Comparison of ENCODE assay signal across 28 mouse cellular contexts in the genomic region with DNA sequence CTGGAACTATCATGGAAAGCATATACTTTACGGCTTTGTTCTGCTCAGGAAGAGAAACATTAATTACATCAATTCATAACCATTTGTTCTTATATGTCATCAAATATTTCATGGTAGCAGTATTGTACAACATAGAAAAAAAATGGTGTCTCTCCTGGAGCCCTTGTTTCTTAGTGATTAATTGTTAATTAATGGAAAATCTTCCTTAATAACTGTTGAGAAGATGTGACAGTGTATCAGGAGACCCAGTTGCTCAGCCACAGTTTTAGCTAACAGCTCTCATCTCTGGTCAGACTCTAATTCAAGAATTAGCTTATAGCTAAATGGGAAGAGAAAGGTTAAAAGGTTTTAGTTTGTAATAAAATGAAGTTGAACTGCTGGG.
DNase-seq lines count a peak whose midpoint lies in the region; ATAC-seq and TF ChIP-seq lines count a peak whose summit lies in the region.
"Had no signal": no experiment of that assay in that cellular context is flagged by ENCODE, and none has a peak within 500 bp of the region (broad histone marks: within the 10 kb centered on the region; RNA-seq: fewer than 3 reads in every experiment).

No protein-coding gene starts in this region.

- no peak for ATAC-seq in lung, postnatal 0 days
- peak; percentile 79 for ATAC-seq in hindbrain, embryonic 13.5 days (ENCODE audit: low FRiP score)
- peak; percentile 58 for ATAC-seq in neural tube, embryonic 13.5 days (ENCODE audit: low read depth)
- ATAC-seq: CD4-positive, CD25-positive, alpha-beta regulatory T cell, adult 4 months; forebrain, embryonic 15.5 days had no signal

- no peak overlapping the region for H3K4me2 ChIP-seq in lung, postnatal 0 days (replicated peaks; ENCODE audit: low read depth, low read length)
- no peak overlapping the region for H3K4me2 ChIP-seq in hindbrain, embryonic 13.5 days
- H3K4me2 ChIP-seq in neural tube, embryonic 13.5 days, result no peak overlapping the region
- H3K4me2 ChIP-seq: embryonic facial prominence, embryonic 13.5 days; forebrain, embryonic 12.5 days; forebrain, embryonic 15.5 days; heart, embryonic 12.5 days; heart, embryonic 15.5 days; hindbrain, embryonic 15.5 days had no signal

- H3K27me3 ChIP-seq in lung, postnatal 0 days (replicated peaks; ENCODE audit: insufficient read depth, low read length), result no peaks in the 10 kb centered on the region
- H3K27me3 ChIP-seq in hindbrain, embryonic 13.5 days, result no peaks in the 10 kb centered on the region
- no peaks in the 10 kb centered on the region for H3K27me3 ChIP-seq in neural tube, embryonic 13.5 days
- H3K27me3 ChIP-seq: embryonic facial prominence, embryonic 13.5 days; forebrain, embryonic 12.5 days; forebrain, embryonic 15.5 days; heart, embryonic 12.5 days; heart, embryonic 15.5 days; hindbrain, embryonic 15.5 days had no signal

- no peaks in the 10 kb centered on the region for H3K9me3 ChIP-seq in lung, postnatal 0 days (ENCODE audit: low read length)
- no peaks in the 10 kb centered on the region for H3K9me3 ChIP-seq in hindbrain, embryonic 13.5 days
- H3K9me3 ChIP-seq in neural tube, embryonic 13.5 days, result no peaks in the 10 kb centered on the region
- H3K9me3 ChIP-seq: embryonic facial prominence, embryonic 10.5 days; embryonic facial prominence, embryonic 13.5 days; forebrain, embryonic 12.5 days; forebrain, embryonic 15.5 days; heart, embryonic 12.5 days; heart, embryonic 15.5 days; hindbrain, embryonic 15.5 days had no signal

- intact Hi-C loops in left cerebral cortex, postnatal 14 days (cut with DNase I), result no loop called here

- TF ChIP-seq CTCF in lung, postnatal 0 days (IDR thresholded peaks at IDR 0.05), result no peak
- no peak for TF ChIP-seq CTCF in brain, embryonic 14.5 days (IDR thresholded peaks at IDR 0.05; ENCODE audit: borderline replicate concordance, extremely low read depth, insufficient read depth, insufficient read length)

- no peaks in the 10 kb centered on the region for H3K36me3 ChIP-seq in lung, postnatal 0 days (ENCODE audit: insufficient read depth, low read length)
- H3K36me3 ChIP-seq in hindbrain, embryonic 13.5 days, result no peaks in the 10 kb centered on the region
- H3K36me3 ChIP-seq in neural tube, embryonic 13.5 days, result no peaks in the 10 kb centered on the region
- H3K36me3 ChIP-seq: embryonic facial prominence, embryonic 10.5 days; embryonic facial prominence, embryonic 13.5 days; forebrain, embryonic 12.5 days; forebrain, embryonic 15.5 days; heart, embryonic 12.5 days; heart, embryonic 15.5 days; hindbrain, embryonic 15.5 days had no signal

- H3K27ac ChIP-seq in lung, postnatal 0 days (ENCODE audit: low read length), result no peak overlapping the region
- H3K27ac ChIP-seq in hindbrain, embryonic 13.5 days, result no peak overlapping the region
- no peak overlapping the region for H3K27ac ChIP-seq in neural tube, embryonic 13.5 days (replicated peaks)
- H3K27ac ChIP-seq: embryonic facial prominence, embryonic 10.5 days; embryonic facial prominence, embryonic 13.5 days; forebrain, embryonic 12.5 days; forebrain, embryonic 15.5 days; heart, embryonic 15.5 days had no signal

- TF ChIP-seq POLR2A in brain, embryonic 14.5 days (IDR thresholded peaks at IDR 0.05; ENCODE audit: borderline replicate concordance, extremely low read depth, insufficient read depth, insufficient read length, poor library complexity, severe bottlenecking), result no peak

- H3K4me3 ChIP-seq in lung, postnatal 0 days (ENCODE audit: low read depth, low read length), result no peak overlapping the region
- H3K4me3 ChIP-seq in hindbrain, embryonic 13.5 days, result no peak overlapping the region
- H3K4me3 ChIP-seq in neural tube, embryonic 13.5 days, result no peak overlapping the region
- H3K4me3 ChIP-seq: embryonic facial prominence, embryonic 10.5 days; embryonic facial prominence, embryonic 13.5 days; erythroblast, embryonic 14.5 days; forebrain, embryonic 12.5 days; forebrain, embryonic 15.5 days; heart, embryonic 12.5 days; heart, embryonic 15.5 days; hindbrain, embryonic 15.5 days had no signal

- no peak overlapping the region for H3K9ac ChIP-seq in lung, postnatal 0 days (replicated peaks; ENCODE audit: low read depth)
- H3K9ac ChIP-seq in hindbrain, embryonic 13.5 days, result no peak overlapping the region
- H3K9ac ChIP-seq in neural tube, embryonic 13.5 days, result no peak overlapping the region
- H3K9ac ChIP-seq: embryonic facial prominence, embryonic 13.5 days; forebrain, embryonic 12.5 days; forebrain, embryonic 15.5 days; heart, embryonic 12.5 days; heart, embryonic 15.5 days; hindbrain, embryonic 15.5 days had no signal

- TF ChIP-seq EP300 in lung, postnatal 0 days (IDR thresholded peaks at IDR 0.05), result no peak

- 81% methylated on average over 1 of the region's 1 CpGs for WGBS in lung, postnatal 0 days
- WGBS in hindbrain, embryonic 13.5 days, result 43% methylated on average over 1 of the region's 1 CpGs
- 38% methylated on average over 1 of the region's 1 CpGs for WGBS in neural tube, embryonic 13.5 days

- DNase-seq in lung, postnatal 0 days (ENCODE audit: low spot score), result peak; percentile 2
- DNase-seq in lung, postnatal 25 days (ENCODE audit: low spot score), result no peak
- peak; percentile 19 for DNase-seq in brain, embryonic 14.5 days (ENCODE audit: low read depth)
- no peak for DNase-seq in layer of hippocampus, postnatal 36 days
- no peak for DNase-seq in left cerebral cortex, postnatal 14 days (ENCODE audit: low spot score in 2 of 2)
- no peak for DNase-seq in kidney, postnatal 10 days
- DNase-seq: adrenal gland, adult 2 months; adrenal gland, postnatal 14 days; cerebellum, adult 11-12 months; cerebellum, adult 8-10 months; cerebellum, postnatal 10 days; cerebellum, postnatal 36 days; embryo, embryonic 11 days; gastrocnemius, postnatal 25 days; heart, adult 18-20 months; heart, postnatal 10 days; heart, postnatal 36 days had no signal

- no peaks in the 10 kb centered on the region for H3K4me1 ChIP-seq in lung, postnatal 0 days (ENCODE audit: insufficient read depth, low read depth, low read length)
- H3K4me1 ChIP-seq in hindbrain, embryonic 13.5 days (replicated peaks), result peaks cover 6% of the 10 kb centered on the region
- peaks cover 8% of the 10 kb centered on the region for H3K4me1 ChIP-seq in neural tube, embryonic 13.5 days (replicated peaks)
- H3K4me1 ChIP-seq: embryonic facial prominence, embryonic 10.5 days; embryonic facial prominence, embryonic 13.5 days; forebrain, embryonic 12.5 days; heart, embryonic 12.5 days; heart, embryonic 15.5 days had no signal

Comparison
In these comparisons a context has a peak if more than half of its experiments do, and no peak if none do; other contexts are left out.
1. DNase-seq: peak in lung, postnatal 0 days (single experiment) and brain, embryonic 14.5 days (single experiment); none in lung, postnatal 25 days (single experiment), layer of hippocampus, postnatal 36 days (0 of 2), left cerebral cortex, postnatal 14 days (0 of 2) and kidney, postnatal 10 days (single experiment).